Mouse (Mus musculus): ENCODE data around the gene Frmpd1. TPM values are rescaled to one million over a fixed set of nuclear protein-coding genes. Genes with fewer than 3 reads are reported as not detected.
A peak's percentile ranks its signal among the peaks of the same experiment; 100 is the strongest.

The Frmpd1 gene
- polyA plus RNA-seq, 1 experiment = 3.9 TPM

GRCm38 (mm10) chr4:45259232-45259832 lies 74.7 kb downstream of the Frmpd1 start:
- no peak for DNase-seq
- no peak for TF ChIP-seq CTCF (IDR thresholded peaks at IDR 0.05; ENCODE audit: insufficient read depth, low read length)
- TF ChIP-seq POLR2A (IDR thresholded peaks at IDR 0.05; ENCODE audit: borderline replicate concordance, extremely low read depth, low read depth, low read length) = no peak
- 57% methylated on average over 4 of the region's 4 CpGs for WGBS
- H3K4me3 ChIP-seq (replicated peaks; ENCODE audit: extremely low read depth, low read depth, low read length) = no peak overlapping the region
- H3K4me1 ChIP-seq (ENCODE audit: control insufficient read depth, insufficient read depth, low read length) = no peaks in the 10 kb centered on the region

- no peak overlapping the region for H3K4me3 ChIP-seq (replicated peaks; ENCODE audit: extremely low read depth, low read depth, low read length)
- TF ChIP-seq CTCF (IDR thresholded peaks at IDR 0.05; ENCODE audit: insufficient read depth, low read length) (no peak), POLR2A (IDR thresholded peaks at IDR 0.05; ENCODE audit: borderline replicate concordance, extremely low read depth, low read depth, low read length) (no peak)
- 85% methylated on average over 4 of the region's 4 CpGs for WGBS
Observed at GRCm38 (mm10) chr4:45261551-45261950, 76.9 kb downstream of the Frmpd1 start.

GRCm38 (mm10) chr4:45267883-45268282 lies 83.2 kb downstream of the Frmpd1 start:
- TF ChIP-seq POLR2A (IDR thresholded peaks at IDR 0.05; ENCODE audit: borderline replicate concordance, extremely low read depth, low read depth, low read length) (no peak), CTCF (IDR thresholded peaks at IDR 0.05; ENCODE audit: insufficient read depth, low read length) (no peak)

More at GRCm38 (mm10) chr4:45261551-45261950, 76.9 kb downstream of the Frmpd1 start:
- DNase-seq = no peak
- no peaks in the 10 kb centered on the region for H3K4me1 ChIP-seq (ENCODE audit: control insufficient read depth, insufficient read depth, low read length)

GRCm38 (mm10) chr4:45271041-45271452 lies 86.4 kb downstream of the Frmpd1 start:
- no peak for TF ChIP-seq CTCF (IDR thresholded peaks at IDR 0.05; ENCODE audit: insufficient read depth, low read length)
- 69% methylated on average over 10 of the region's 10 CpGs for WGBS
- DNase-seq = no peak
- Histone ChIP-seq H3K4me1 (ENCODE audit: control insufficient read depth, insufficient read depth, low read length) (no peaks in the 10 kb centered on the region), H3K4me3 (replicated peaks; ENCODE audit: extremely low read depth, low read depth, low read length) (no peak overlapping the region)

More at GRCm38 (mm10) chr4:45267883-45268282, 83.2 kb downstream of the Frmpd1 start:
- H3K4me1 ChIP-seq (ENCODE audit: control insufficient read depth, insufficient read depth, low read length) = no peaks in the 10 kb centered on the region
- H3K4me3 ChIP-seq (replicated peaks; ENCODE audit: extremely low read depth, low read depth, low read length) = no peak overlapping the region
- DNase-seq = no peak
- WGBS = 39% methylated on average over 3 of the region's 3 CpGs

GRCm38 (mm10) chr4:45275770-45276169 lies 91.1 kb downstream of the Frmpd1 start:
- WGBS = 79% methylated on average over 8 of the region's 8 CpGs
- no peak for DNase-seq
- Histone ChIP-seq H3K4me1 (ENCODE audit: control insufficient read depth, insufficient read depth, low read length) (no peaks in the 10 kb centered on the region), H3K4me3 (replicated peaks; ENCODE audit: extremely low read depth, low read depth, low read length) (no peak overlapping the region)
- TF ChIP-seq POLR2A (IDR thresholded peaks at IDR 0.05; ENCODE audit: borderline replicate concordance, extremely low read depth, low read depth, low read length) = no peak
- TF ChIP-seq CTCF (IDR thresholded peaks at IDR 0.05; ENCODE audit: insufficient read depth, low read length) = no peak

GRCm38 (mm10) chr4:45279292-45279691 lies 94.6 kb downstream of the Frmpd1 start:
- Histone ChIP-seq H3K4me3 (replicated peaks; ENCODE audit: extremely low read depth, low read depth, low read length) (no peak overlapping the region), H3K4me1 (ENCODE audit: control insufficient read depth, insufficient read depth, low read length) (no peaks in the 10 kb centered on the region)
- TF ChIP-seq CTCF (IDR thresholded peaks at IDR 0.05; ENCODE audit: insufficient read depth, low read length) (no peak), POLR2A (IDR thresholded peaks at IDR 0.05; ENCODE audit: borderline replicate concordance, extremely low read depth, low read depth, low read length) (no peak)
- 47% methylated on average over 8 of the region's 8 CpGs for WGBS
- DNase-seq = no peak

- DNase-seq = peak; percentile 31
- TF ChIP-seq POLR2A (IDR thresholded peaks at IDR 0.05; ENCODE audit: borderline replicate concordance, extremely low read depth, low read depth, low read length) (no peak), CTCF (IDR thresholded peaks at IDR 0.05; ENCODE audit: insufficient read depth, low read length) (peak; percentile 84)
- H3K4me1 ChIP-seq (ENCODE audit: control insufficient read depth, insufficient read depth, low read length) = no peaks in the 10 kb centered on the region
- WGBS = 16% methylated on average over 4 of the region's 4 CpGs
- H3K4me3 ChIP-seq (replicated peaks; ENCODE audit: extremely low read depth, low read depth, low read length) = no peak overlapping the region
Observed at GRCm38 (mm10) chr4:45279981-45280548, 95.4 kb downstream of the Frmpd1 start.

- TF ChIP-seq CTCF (IDR thresholded peaks at IDR 0.05; ENCODE audit: insufficient read depth, low read length) (peak; percentile 63), POLR2A (IDR thresholded peaks at IDR 0.05; ENCODE audit: borderline replicate concordance, extremely low read depth, low read depth, low read length) (no peak)
- DNase-seq = no peak
Observed at GRCm38 (mm10) chr4:45286318-45286717, 101.6 kb downstream of the Frmpd1 start.

GRCm38 (mm10) chr4:45287906-45288305 lies 103.2 kb downstream of the Frmpd1 start:
- TF ChIP-seq POLR2A (IDR thresholded peaks at IDR 0.05; ENCODE audit: borderline replicate concordance, extremely low read depth, low read depth, low read length) = no peak
- TF ChIP-seq CTCF (IDR thresholded peaks at IDR 0.05; ENCODE audit: insufficient read depth, low read length) = no peak
- Histone ChIP-seq H3K4me1 (ENCODE audit: control insufficient read depth, insufficient read depth, low read length) (no peaks in the 10 kb centered on the region), H3K4me3 (replicated peaks; ENCODE audit: extremely low read depth, low read depth, low read length) (no peak overlapping the region)
- 78% methylated on average over 5 of the region's 5 CpGs for WGBS
- DNase-seq = no peak

More at GRCm38 (mm10) chr4:45286318-45286717, 101.6 kb downstream of the Frmpd1 start:
- Histone ChIP-seq H3K4me1 (ENCODE audit: control insufficient read depth, insufficient read depth, low read length) (no peaks in the 10 kb centered on the region), H3K4me3 (replicated peaks; ENCODE audit: extremely low read depth, low read depth, low read length) (no peak overlapping the region)
- WGBS = 41% methylated on average over 3 of the region's 3 CpGs
